Mouse (Mus musculus) neural tube, embryonic 10.5 days (tissue): ENCODE measurements around the gene Greb1.

ENCODE experiments used
- DNase-seq: peaks from one replicate; pipeline ENCODE4 v3.0.0-alpha.2; 2017; ENCODE audit warnings: low spot score; ENCODE audit errors: extremely low spot score

Gene Greb1

DNA sequence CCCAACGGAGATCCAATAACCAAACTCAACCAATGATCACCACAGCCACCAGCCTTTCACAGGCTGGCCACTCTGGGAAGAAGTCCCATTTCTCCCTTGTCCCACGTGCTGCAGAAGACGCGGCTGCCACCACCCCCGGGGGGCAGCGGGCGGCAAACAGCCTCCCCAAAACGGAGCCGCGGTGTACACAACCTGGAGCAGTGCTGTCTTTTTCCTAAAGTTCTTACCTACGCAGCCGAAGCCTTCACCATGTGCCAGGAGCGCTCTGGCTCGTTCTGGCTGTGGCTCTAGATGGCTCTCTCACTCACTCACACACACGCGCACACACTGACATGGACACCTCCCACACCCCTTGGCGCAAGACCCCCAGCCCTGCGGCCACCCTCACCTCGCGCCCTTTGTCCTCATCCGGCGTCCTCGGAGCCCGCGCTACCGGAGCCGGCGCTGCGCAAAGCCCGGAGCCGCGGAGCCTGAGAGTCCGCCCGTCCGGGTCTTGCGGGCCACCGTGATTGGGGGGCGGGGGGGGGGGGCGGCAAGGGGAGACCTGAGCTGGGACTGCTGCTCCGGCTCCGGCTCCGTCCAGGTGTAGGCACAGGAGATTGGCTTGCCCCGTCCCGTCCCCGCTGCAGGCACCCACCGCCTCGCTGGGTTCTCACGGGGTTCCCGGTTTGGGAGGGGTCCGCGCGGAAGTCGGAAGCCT, at the start of gene Greb1:
Greb1 (minus strand) TSS at position 628 of the 700 bp plus-strand sequence.
- peak; percentile 82 for DNase-seq

DNA sequence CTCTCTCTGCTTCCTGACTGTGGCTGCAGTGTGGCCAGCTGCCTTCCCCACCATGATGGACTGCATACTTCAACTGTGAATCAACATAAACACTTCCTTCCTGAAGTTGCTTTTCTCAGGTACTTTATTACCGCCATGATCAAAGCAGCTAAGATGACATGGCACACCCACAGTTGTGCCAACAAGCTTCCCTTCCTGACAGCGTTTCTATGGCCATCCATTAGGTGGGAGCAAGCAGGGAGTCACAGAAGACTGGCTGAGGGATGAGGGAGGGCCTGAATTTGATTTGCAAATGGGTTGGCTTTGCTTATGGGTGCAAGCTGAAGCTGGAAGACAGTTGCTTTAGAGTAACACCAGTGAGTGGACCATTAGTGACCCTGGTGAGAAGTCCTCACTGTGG, 49.1 kb upstream of the Greb1 start:
- DNase-seq = no peak

DNA sequence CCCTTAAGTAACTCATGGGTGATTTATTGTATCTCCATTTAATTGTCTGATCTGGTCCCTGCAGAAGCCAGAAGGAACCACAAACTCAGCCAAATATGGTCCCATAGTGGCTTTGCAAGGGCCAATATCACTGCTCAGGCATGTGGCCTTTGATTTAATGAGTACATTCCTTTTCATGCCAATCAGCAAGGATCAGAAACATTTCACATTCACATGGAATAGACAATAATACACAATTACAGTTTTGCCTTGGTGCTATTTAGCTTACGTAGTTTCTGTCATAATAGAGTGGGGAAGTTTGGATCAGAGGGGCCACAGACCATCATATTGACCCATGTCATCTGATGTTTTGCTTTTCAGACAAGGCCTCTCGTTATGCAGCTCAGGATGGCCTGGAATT, 47.8 kb upstream of the Greb1 start:
- no peak for DNase-seq

DNA sequence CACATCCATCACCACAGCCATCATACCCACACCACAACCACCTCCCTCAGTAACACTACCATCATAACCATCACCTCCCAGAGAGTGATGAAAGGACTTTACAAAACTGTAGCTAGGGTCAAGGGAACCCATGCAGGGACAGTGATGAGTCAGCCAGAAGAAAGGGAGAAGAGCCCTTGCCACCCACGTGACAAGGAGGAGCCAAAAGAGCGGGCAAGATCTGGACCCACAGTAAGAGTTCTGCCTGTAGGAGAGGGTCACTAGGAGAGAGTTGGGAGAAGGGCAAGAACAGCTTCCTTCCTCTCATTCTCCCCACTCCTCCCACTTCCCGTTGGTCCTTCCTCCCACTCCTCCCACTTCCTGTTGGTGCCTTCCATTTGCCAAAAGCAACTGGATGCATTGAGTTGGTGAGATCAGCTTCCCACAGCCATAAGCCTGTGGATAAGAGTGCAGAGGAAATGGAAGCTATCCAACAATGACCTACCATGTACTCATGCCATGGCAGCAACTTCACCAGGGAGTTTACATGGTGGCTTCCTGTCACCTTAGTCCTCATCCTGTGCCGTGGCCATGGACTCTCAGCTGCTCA, 46.6 kb upstream of the Greb1 start:
- no peak for DNase-seq

DNA sequence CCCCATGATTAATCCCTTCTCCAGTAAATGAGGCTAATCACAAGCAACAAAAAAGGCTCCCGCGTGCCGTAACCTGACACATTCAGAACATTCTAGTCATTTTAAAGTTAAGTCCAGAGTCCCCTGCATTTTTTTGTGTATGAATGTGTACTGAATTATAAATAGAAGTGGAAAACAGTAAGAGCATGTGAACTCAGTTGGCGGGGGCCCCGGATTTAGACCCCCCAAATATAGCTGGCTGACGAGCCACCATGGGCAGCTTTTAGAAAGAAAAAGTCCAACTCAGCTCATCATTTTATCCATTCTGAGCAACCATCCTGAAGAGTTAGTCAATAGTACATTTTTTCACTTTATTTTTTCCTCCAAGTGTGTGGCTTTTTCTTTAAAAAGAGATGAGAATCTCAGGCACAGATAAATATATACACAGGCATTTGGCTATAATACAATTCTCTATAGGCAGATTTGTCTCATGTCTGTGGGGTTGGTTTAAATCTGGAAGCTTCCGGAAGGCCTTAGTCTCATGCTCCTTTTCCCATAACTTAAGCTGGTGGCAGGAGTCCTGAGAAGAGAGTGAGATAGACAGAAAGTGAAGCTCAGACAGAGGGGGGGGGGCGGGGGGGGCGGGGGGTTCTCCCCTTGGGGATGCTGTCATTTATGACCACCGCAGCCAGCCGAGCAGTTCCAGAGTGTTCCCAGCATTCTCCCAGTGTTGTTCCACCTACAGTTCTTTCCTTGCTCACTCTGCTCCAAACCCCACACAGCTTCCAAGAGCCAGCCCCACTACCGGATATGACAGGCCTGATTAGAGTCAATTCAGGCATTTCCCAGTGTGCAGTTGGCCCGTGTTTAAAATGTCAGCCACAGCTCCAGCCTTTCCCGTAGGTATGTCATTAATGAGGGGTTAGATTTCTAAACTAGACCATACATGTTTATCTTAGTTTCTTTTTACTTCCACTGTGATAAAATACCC, 44.2 kb upstream of the Greb1 start:
- DNase-seq = no peak

DNA sequence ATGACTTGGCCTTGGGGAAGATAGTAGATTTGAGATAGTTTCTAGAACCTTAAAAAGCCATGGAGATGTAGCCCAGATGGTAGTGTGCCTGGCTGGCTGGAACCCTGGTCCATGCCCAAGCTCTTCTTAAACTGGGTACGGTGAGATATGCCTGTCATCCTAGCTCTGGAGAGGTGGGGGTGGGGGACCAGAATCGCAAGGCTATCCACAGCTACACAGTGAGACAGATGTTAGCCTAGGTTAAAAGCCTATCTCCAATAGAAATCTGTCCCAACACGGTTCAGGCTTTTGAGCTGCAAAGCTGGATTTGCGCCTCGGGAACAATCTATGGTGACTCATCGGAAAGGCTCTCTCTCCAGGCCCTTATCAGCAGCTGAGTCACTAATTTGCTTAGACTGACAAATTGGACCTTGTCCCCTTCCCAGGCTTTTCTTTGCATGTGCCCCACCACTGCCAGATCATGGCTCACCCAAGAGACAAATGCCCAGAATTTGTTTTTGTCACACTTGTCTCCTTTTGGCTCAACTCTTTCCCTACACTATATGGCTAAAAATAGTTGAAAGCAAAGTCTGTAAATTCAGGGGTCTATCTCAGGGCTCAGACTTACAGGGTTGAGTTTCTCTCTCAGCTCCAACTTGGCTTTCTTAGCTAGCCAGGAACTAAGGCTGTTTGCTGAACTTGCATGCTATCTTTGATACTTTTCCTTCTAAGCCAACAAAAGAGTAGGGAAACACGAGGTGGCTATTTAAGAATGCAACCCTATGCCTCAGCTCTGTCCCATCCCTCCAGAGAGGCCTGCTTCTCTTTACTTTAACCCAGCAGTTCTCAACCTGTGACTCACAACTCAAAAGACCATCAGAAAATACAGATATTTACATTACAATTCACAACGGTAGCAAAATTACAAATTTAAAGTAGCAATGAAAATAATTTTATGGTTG, 40.4 kb upstream of the Greb1 start:
- DNase-seq = no peak

DNA sequence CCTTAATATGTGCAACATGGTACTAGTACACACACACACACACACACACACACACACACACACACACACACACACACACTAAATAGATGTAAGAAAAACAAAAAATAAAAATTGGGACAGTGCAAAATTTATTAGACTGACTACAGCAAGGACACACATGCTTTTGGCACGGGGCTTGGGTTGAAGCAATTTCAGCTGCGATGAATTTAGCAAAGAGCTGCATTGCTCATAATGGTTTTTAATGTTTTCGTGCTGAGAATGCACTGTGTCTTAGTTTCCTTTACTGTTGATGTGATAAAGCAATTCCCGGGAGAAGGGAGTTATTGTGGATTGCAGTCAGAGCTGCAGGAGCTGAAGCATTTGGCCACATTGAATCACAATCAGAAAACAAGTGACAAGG, 37.1 kb upstream of the Greb1 start:
- DNase-seq = no peak

DNA sequence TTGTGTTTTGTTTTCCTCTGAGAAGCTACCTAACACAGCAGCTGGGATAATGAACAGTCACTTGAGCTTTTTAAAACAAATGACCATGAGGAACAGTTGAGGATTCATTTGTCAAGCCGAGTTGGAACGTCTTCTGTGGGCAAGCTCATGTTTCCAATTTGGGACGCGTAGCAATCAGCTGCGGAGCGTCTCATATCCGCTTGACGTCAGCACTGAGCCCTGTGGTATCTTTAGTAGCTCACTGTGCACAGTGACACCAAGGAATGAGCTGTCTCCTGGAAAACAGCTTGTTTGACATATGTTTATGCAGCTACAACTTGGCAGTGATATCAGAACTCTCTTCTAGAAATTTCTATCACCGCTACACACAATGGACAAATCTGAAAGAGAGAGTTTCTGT, 35.5 kb upstream of the Greb1 start:
- DNase-seq = no peak

DNA sequence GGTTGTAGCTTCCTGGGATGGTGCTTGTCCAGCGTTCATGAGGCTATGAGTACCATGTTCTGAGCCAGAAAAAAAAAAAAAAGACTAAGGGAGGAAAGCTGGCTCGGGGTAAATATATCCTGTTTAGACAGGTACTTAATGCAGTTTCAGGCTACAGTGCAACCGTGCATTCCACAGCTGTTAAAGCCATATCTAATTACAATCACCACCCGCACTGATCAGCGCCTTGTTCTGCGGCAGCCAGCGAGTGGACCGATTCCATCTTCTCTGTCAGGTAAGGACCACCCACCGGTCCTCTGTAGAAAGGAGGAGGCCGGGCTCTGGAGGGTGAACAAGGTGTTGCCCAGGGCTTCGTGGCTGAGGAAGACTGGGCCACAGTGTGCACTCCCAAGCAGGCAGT, 34.0 kb upstream of the Greb1 start:
- no peak for DNase-seq

DNA sequence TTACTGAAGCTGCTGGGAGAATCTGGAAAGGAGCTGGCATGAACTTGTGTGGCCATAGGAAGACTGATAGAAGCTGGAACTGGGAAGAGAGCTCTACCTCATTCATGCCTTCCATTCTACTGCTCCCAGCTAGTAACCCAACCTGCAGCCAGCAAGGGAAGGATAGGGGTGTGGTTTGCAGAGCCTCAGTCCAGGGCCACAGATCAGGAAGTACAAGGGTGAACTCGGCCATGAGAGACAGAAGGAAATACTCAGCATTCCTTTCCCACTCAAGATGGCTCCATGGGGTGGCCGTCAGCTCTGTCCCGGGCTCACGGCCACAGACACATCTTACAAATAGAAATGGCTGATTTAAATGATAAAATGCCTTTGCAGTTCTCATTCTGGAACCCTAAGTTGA, 30.4 kb upstream of the Greb1 start:
- no peak for DNase-seq

DNA sequence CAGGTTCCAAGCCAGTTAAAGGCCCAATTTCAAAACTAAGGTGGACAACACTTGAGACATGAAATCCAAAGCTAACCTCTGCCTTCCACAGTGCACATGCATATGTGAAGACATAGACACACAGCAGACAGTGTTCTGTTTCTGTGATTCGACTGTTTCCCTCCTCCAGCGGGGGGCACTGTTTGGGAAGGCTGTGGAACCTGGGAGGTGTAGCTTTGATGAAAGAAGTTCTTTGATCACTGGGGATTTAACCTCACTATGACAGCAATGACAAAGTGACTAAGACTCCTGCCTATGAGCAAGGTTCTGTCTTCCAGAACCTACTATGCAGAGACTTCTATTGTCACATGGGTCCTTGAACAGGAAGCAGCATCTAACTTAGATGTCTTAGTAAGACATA, 29.1 kb upstream of the Greb1 start:
- no peak for DNase-seq

DNA sequence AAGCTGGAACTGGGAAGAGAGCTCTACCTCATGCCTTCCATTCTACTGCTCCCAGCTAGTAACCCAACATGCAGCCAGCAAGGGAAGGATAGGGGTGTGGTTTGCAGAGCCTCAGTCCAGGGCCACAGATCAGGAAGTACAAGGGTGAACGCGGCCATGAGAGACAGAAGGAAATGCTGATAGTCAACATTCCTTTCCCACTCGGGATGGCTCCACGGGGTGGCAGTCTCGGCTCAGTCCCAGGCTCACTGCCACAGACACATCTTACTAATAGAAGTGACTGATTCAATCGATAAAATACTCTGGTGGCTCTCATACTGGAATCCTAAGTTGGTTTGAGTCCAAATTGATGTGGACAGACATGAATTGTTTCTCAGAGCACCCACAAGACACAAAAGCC, 27.8 kb upstream of the Greb1 start:
- DNase-seq = no peak

DNA sequence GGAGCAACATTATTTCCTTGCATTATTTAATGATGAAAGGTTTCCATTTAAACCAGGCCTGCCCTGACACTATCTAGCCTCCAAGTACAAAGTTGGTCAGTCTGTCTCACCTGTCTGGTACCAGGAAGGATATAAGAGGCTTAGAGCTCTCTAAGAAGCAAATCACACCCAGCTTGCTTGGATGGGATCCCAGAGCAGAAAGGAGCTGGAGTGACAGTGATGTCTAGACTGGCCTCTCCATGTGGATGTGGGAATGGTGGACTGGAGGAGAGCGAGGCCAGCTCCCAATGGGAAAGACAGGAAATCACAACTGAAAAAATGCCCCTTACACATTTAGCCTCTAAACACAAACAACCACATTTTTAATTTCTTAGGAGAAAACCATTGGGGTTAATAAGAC, 23.0 kb upstream of the Greb1 start:
- no peak for DNase-seq

DNA sequence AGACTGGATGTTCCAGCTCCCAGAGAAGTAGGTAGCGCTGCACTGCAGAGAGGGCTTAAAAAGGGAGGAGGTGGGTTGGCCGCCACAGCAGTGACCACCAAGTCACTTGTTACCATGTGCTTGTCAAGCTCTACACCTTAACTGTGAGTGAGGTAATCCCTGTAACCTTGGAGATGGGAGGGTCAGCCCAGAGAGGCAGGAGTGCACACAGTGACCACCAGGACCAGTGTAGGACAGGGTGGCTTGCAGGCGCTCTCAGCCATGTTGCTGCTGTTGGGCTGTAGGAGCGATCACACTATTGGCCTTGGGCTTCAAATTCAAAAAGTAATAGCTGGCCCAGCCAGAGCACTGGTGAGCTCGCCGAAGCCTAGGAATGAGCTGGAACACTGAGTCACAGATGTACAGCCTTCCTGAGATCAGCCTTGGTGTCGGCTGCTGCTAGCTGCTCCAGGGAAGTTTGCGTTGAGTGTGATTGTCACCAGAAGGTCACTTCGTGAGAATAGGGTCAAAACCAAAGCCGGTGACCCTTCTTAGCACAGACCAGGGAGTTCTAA, 21.6 kb upstream of the Greb1 start:
- no peak for DNase-seq

DNA sequence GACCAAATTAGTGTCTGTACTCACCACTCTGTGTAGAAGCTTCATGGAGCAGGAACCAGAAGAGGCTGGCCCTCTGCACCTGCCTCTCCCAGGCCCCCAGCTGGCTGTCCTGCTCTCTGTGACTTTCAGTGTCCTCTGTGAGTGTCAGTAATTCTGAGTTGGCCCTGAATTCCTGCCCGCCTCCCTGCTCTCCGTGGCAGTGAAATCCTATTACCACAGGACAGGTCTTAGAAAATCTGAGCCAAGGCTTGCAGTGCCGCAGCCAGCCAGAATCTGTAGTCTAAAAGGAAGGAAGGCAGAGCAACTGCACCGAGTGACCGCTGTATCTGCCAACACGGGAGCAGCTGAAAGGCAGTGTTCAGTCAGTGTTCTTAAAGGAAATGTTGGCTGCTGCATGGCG, 20.1 kb upstream of the Greb1 start:
- DNase-seq = no peak

DNA sequence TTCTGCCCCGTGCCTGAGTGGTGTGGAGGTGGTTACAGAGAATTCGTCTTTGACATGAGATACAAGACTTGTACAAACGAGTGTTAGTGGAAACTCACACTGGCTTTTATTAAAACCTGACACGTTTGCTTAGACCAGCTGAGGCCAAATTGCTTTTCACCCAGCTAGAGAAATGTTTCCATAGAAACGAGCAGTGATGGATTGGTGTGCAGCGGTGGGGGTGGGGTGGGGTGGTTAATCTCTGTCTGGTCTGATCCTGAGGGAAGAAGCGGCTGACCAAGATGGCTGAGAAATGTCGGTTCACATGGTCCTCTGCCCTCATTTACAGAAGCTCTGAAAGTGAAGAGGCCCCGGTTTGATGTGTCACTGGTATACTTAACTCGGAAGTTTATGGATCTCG, 17.8 kb upstream of the Greb1 start:
- peak; percentile 57 for DNase-seq

DNA sequence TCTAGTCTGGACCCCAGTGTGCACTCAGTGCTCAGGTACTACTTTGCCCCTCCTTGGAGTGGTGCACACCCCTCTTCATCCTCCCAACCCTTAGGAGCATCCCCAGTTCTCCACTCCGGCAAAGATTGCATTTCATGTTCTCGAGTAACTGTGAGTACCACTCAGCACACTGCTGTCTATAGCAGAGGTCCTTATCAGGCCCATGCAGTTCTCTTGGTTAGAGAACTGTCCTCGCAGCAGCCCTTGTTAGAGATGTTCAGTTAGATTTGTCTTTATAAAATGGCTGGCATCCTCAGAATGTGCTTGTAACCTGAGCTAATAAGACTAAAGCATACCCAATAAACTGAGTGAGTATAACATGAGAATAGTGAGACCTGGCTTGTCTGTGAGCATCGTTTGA, 16.5 kb upstream of the Greb1 start:
- DNase-seq = no peak

DNA sequence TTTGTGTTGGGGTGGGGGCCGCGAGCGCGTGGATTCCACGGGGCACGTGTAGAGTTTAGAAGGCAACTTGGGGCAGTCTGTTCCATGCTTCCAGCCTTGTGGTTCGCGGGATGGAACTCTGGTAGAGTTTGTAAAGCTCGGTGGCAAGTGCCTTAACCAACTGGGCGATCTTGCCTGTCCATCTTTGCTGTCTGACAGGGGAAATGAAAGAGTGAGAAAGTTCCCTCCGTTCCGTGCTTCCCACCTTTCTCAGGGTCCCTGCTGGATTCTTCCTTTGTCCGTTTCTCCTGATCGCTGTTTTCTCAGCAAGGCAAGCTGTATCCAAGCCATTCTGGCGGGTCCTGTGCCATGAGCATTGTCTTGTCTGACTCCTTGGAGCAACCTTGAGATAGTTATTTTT, 10.8 kb upstream of the Greb1 start:
- DNase-seq = peak; percentile 59

DNA sequence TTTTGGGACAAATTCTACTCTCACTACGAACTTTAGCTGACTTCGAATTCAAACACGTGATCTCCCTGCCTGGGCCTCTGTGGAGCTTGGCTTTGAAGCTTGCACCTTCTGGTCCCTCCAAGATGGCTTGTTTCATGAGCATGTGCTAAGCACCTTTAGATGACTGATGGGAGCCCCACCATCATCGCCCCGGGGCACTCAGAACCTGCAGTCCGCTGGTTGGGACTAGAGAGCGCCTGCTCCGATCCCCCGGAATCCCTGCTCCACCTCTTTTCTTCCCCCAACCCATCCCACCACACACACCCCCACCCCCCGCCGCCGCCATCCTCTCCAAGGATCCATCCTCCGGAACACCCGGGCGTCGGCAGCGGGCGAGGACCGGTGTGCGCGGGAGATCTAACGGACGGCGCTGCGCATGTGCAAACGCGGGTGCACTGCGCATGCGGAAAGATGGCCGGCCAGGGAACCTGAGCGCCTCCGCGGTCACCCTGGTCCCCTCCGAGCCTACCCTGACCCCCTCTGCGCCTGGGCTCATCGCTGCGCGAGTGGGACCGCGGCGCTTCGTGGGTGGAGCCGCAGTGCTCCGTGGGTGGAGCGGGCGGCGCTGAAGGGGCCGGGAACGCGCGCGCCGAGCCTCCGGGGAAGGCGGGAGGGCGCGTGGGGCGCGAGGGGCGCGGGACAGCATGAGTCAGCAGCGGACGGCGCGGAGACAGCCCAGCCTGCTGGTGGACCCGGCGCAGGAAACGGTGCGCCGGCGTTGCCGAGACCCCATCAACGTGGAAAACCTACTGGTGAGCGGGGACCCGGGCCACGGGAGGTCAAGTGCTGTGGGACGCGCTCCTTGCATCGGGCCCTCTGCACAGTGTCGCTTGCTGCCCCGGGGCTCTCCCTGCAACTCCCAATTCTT, 10.1 kb upstream of the Greb1 start, which contains the start of gene E2f6:
E2f6 (plus strand) TSS at position 439 of the 907 bp plus-strand sequence.
- DNase-seq = peak; percentile 91

DNA sequence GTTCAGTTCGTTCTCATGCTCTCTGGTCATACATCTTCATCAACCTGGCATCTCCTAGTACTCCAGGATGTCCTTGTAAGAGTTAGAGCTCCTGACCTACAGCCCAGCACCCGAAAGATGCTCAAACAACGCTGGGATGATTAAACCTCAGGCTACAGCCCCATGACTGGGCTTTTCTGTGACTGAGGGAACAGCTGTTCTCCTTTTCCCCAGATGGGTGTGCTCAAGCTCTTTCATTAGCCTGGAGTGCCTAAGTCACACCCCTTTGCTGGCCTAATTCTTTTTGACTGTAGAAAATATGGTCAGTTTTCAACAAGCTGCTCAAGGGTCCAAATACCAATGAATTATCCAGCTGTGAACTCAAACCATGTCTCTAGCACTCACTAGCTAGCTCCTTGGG, 7.4 kb upstream of the Greb1 start:
- DNase-seq = peak; percentile 44
